Mouse (Mus musculus) urinary bladder, postnatal 25 days (tissue): ENCODE results near the gene Znhit3.

ENCODE experiments used
- DNase-seq: peaks from one replicate; pipeline ENCODE4 v3.0.0; 2022; ENCODE audit warnings: low spot score

The Znhit3 gene

GRCm38 (mm10) chr11:84873042-84873833 lies 42.9 kb downstream of the Znhit3 start:
- no peak for DNase-seq

GRCm38 (mm10) chr11:84871548-84872069 lies 44.6 kb downstream of the Znhit3 start:
- no peak for DNase-seq

GRCm38 (mm10) chr11:84871046-84871445 lies 45.1 kb downstream of the Znhit3 start:
- no peak for DNase-seq

GRCm38 (mm10) chr11:84870337-84871043 lies 45.7 kb downstream of the Znhit3 start, which contains the start of gene Ggnbp2:
Ggnbp2 (minus strand) TSS chr11:84870817.
- peak; percentile 91 for DNase-seq

- peak; percentile 84 for DNase-seq
Observed at GRCm38 (mm10) chr11:84869537-84870232, 46.5 kb downstream of the Znhit3 start.

GRCm38 (mm10) chr11:84868786-84869259 lies 47.3 kb downstream of the Znhit3 start:
- no peak for DNase-seq

GRCm38 (mm10) chr11:84867586-84867985 lies 48.6 kb downstream of the Znhit3 start:
- DNase-seq, result no peak

- DNase-seq, result no peak
Observed at GRCm38 (mm10) chr11:84865268-84865667, 50.9 kb downstream of the Znhit3 start.
